Mouse (Mus musculus) adrenal gland, adult (tissue): ENCODE data around the gene Mms22l.
A peak's percentile ranks its signal among the peaks of the same experiment; 100 is the strongest.
"Not testable (repeated sequence)": the region's sequence is repeated elsewhere in the genome, so short reads cannot be mapped to it uniquely, and the experiment has no call there.

Source experiments
- DNase-seq, 2 experiments: peaks; one replicate each; pipeline ENCODE4 v3.0.0; 2022 to 2023; ENCODE audit warnings: low spot score in 1 of 2; ENCODE audit not compliant: inconsistent age in 2 of 2

The Mms22l gene

DNA sequence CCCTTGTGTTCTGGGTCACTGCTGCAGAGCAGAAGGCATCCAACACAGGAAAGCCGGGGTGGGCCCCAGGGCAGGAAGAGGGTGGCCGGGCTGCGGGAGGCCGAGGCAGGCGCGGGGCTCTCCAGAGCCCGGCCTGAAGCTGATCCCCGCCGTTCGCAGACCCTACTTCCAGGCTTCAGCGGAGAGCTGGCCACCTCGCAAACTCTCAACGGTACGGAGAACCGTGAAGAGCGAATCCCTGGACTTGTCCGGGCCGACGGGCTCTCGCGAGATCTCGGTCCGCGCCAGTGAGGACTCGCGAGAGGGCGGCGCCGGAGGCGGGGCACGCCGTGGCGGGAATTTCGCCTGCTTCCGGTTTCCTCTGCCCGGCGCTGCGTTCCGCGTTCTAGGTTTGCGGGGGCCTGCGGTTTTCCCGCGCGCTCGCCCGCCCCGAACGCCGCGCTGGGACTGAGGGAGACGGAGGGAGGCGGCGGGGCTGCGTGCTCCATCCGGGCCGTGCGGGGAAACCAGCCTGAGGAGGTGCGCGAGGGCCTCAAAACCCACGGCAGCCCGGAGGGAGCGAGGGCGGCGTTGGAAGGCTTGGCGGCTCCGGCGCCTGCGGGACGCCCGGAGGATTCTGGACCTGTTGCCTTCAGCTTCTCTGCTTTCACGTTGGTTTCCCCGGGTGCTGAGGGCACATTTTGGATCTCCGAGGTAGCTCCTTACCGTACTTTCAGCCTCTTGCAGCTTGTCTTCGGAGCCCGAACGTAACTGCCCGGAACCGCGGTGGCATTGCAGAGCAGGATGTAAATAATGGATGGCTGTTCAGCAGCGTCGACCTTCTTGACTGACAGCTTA, at the start of gene Mms22l:
TSS of gene Mms22l (plus strand) at position 336 of the 837 bp plus-strand sequence.
- peak; percentile 93 to 97 for DNase-seq

DNA sequence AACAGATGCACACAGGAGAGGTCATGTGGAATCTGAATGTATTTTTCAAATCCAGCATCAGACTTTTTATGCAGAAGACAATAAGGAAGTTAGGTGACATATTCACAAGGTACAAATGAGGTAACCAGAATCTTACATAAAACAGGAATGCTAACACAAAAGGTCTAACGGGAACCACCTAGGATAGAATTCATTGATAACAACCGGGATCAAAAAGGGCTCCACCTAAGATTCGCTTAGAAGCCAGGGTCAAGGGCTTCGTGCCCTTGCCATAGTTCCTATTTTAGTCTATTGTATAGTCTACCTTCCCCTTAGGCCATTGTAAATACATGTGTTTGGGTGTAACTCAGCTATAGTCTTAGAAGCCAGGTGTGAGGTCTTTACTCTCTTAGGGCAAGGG, 12.2 kb upstream of the Mms22l start:
- not testable (repeated sequence) for DNase-seq

DNA sequence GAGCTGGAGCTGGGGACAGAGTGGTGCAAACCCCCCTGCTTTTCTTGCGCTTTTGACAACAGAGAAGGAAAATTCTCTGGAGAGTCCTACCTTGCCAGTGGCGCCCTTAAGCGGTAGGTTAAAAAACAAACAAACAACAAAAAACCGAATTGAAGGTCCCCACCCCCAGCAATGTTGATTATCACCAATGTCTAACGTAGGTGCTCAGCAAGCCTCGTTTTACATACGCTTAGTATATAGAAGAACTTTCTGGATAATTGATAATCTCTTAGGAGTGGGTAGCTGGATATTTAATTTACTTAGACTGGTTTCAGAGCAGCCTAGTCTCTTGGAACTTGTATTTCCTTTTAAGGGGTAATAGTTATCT, 685 bp downstream of the Mms22l start:
- no peak for DNase-seq

DNA sequence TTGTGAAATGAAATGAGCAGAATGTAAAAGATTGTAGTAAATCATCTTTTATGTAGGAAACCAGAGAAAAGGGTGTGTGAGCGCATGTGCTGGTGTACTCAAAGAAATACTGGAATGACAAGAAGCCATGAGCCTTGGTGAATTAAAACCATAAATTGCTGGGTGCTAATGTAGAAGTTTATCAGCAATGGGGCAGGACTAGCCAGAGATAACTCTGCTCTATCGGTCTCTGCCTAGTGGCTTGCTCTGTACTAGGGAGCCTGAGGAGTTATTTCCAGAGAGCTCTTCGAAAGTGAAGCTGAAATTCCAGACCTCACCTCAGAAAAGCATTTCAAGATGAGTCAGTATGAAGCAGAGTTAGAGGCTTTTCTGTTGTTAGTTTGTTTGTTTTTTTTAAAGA, 12.9 kb downstream of the Mms22l start:
- no peak for DNase-seq

DNA sequence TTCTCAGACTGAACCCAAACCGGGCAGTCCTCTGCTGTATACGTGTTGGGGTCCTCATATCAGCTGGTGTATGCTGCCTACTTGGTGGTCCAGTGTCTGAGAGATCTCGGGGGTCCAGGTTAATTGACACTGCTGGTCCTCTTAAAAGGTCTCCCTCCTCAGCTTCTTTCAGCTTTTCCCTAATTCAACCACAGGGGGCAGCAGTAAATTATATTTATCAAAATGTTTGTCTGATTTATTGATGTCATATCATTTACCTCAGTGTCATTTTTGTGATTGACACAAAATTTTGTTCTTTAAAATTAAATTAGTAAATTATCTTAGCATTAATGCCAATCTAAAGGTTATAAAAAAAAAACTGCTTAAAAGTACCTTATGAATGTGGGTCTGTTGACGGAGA, 40.7 kb downstream of the Mms22l start:
- DNase-seq, result no peak

DNA sequence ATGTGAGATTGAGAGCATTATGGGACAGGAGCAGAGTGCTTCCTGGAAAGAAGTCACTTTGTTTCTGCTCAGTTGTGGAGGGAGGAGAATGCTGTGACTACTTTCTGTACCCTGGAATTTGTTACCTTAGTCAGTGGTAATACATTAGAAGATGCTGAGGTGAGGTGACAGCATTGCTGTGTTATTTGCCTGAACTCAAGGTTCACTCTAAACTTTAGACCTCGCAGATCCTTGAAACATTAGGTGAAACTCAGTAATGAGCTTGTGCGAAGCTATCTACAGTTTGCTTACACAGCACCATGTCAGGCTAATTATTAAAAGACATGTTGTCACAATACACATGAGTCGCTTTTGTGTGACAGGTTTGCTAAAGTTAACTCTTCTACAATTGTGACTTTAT, 47.2 kb downstream of the Mms22l start:
- no peak for DNase-seq

DNA sequence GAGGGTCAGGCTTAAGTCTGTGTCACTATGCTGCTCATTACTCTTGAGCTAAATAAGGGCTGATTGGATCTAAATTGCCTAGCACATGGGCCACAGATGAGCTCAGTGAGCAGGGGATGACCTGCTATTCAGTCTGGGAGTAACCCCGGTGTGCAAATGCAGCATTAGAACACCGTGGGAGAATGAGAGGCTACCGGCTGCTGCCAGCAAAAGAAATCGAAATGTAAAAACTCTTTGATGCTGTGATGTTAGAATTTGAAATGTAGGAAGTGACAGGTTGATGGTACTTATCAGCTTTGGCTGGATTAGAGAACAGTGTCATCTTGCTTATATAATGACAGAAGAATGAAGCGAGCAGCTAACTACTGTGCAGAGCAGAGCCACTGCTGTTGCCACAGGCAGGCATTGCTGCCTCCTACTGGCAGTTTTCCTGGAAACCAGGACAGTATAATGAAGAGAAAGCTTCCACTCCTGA, 48.5 kb downstream of the Mms22l start:
- DNase-seq, result peak; percentile 22 to 67

DNA sequence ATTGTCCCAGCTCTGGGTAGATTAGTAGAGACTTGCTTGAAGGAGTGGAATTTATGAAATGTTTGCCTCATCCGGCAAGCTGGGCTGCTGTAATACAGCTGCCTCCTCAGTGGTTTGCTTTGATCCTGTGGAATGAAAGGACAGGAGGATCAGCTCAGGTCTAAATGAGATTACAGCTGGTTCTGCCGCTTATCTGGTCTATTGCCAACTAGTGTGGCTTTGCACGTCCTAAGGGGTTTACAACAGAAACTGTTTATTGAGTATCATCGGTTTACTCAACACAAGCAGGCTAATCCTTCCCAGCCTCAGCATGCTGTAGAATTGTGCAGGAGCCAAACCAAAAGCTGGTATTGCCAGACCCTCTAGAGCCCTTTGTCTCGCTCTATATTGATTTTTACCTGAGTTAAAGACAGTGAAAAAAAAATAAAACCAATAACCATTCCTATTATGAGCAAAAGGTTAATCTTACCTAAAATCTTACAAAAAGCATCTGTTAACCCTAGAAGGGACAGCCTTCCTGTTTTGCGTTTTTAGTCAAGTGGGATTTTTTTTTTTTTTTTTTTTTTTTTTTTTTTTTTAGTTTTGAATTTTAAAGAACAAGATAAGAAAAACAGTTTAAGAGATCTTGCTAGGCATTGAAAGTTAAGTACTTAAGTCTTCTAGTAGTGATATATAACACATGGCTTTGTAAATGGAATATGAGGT, 60.0 kb downstream of the Mms22l start:
- no peak for DNase-seq

DNA sequence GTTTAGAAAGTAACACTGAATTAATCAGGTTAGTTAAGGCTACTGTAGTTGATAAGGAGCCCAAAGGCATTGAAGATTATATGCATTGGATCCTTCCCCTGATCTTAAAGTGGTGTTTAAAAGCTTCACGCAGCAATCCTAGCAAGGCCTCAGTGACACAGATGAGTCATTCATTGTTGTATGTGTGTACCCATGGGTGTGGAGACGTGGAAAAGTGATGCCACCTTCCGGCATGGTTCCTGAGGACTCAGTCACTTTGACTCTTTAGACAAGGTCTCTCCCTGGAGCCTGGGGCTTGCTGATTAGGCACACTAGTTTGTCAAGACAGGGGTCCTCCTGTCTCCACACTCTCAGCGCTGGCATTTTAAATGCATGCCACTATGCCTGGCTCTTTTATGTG, 60.9 kb downstream of the Mms22l start:
- no peak for DNase-seq

DNA sequence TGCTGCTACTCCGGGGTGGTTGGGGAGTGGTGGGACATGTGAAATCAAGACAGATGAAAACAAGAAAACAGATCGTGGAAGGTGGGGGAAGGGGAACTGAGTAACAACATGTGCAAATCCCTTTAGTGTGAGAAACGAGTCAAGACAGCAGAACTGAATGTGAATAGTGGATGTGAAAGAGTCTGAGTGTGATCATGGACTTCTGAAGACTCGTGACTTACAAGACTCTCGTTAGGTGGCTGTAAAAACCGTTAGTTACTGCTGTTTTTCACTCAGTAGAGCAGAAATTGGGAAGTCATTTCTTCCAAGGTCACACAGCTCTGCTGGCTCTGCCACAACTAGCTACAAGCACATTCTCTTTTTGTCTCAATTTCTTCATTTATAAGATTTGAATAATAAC, 71.8 kb downstream of the Mms22l start:
- DNase-seq, result no peak

DNA sequence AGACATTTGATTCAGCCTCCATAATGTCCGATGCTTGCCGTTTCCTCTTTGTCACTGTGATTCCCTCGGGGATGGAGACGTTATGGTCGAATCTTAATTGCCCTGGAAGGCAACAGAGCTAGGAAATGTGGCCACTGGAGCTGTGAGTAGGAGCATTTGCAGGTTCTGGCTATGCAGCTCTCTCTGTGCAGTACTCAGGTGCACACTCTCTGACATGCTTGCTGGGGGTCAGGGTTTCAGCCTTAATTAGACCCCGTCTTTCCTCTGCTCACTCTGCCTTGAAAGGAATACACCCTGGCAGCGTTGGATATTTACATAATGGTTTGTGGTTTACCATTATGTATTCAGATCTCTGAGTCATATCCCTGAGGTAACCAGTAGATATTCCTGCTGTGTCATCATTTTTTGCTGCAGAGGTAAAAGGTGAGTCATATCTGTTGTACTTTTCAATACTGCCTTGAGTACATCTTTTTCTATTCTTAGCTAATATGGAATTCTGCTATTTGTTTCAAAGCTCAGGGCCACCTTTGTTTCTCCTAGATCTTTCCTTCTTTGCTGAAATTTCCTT, 72.8 kb downstream of the Mms22l start:
- DNase-seq, result no peak

DNA sequence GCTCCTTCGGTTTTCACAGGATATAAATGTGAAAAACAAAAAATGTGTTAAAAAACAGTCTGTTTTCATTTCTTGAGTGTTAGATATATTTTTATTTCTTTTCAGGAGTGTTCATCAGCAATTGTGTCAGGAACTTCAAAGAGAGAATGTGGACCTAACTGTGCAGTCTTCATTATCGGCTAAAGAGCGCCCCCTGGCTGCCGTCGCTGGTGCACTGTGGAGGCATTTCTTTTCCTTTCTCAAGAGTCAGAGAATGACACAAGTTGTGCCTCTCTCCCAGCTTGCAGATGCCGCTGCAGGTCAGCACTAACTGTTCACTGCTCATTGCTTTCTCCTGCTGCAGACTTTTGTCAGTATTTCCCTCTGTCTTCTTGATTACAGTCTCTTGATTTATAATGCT, 78.0 kb downstream of the Mms22l start:
- DNase-seq, result peak; percentile 59 to 91

DNA sequence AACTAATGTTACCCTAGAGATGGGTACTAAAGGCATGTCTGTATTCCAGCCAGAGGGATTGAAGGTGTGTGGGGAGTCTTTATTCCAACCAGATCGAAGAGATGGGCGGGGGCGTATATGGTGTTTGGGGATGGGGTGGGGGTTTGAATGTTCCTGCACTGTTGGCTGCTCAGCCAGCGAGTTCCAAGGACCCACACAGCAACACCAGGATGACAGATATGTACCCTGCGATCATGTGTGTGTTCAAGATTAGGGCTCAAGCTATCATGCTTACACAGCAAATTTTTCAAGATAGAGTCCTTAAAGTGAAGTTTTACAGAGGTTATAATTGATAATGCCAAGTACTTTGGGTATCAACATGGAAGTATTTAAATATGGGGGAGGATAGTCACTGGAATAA, 81.3 kb downstream of the Mms22l start:
- no peak for DNase-seq

DNA sequence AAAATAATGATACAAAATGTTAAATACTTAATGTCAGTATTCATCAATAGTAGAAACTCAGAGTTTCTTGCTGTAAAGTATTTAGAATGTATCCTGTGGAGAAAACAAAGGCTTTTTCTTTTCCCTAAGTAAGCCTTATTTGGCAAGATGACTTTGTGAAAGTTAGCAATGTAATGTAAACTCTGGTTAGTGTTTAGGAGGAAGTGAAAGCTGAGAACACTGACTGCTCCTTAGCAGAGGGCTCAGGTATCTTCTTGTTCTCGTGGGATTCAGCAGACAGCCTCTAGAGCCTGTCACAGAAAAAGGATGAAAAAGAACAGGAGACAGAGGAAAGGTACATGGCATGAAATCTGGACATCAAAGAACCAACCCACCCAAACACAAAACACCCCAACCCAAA, 86.0 kb downstream of the Mms22l start:
- DNase-seq, result no peak

DNA sequence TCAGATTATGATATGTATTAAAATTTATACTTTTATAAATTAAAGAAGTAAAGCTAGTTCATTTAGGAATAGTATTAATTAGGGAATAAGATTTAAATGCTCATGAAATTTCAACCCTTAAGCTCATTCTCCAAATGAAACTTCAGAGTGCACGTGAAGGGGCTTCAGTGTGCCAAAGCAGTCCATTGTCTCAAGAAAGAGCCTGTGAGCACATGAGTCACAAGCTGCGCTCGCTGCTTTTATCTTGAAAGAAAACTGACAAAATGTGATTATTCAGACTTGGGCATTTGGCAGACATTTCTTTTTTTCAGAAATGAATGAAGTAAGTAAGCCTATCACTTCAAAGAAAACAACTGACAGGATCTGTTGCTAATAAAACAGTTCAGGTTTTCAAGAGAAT, 87.7 kb downstream of the Mms22l start:
- DNase-seq, result no peak

DNA sequence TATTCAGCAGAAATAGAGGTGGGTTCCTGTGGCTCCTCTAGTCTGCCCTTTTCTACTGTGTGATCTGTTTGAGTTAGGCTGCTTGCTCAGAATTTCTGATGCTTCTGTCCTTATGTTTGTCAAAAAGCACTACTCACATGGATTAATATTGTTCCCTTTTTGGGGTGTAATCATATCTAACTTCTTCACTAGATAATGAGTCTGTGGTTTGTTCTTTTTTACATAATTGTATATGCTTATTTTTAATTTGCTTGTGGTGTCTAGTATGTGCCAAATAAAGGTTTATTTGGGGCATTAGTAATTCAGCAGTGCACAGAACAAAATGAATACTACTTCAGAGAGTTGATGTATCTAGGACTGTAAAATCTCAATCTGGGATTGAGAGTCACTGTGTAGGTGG, 98.6 kb downstream of the Mms22l start:
- no peak for DNase-seq

DNA sequence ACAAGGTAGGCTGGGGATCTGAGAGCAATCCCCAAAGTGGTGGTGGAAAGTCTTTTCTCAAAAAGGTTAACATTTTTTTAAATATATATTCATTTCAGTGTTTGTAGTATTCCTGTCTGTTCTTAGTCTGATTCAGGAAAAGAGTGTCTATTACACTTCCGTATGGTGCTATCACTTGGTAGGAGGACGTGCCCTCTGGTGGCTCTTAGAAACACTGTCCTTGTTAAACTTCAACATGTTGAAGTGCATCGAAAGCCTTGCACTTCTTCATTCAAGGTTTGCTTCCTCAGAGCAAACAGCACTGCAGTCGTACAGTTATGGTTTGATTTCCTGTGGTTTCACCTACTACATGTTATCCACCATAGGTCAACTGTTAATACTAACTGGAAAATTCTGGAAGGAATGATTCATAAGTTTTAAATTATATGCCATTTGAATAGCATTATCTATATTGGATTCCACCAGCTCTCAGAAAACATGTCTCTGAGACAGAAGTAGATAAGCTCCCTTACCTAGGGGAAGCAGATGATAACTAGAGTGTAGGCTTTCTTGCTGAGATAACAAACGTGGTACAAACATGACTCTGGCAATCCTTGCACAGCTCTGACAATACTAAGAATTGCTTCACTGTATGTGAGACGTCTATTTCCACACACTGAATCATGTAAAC, 100.8 kb downstream of the Mms22l start:
- DNase-seq, result no peak

DNA sequence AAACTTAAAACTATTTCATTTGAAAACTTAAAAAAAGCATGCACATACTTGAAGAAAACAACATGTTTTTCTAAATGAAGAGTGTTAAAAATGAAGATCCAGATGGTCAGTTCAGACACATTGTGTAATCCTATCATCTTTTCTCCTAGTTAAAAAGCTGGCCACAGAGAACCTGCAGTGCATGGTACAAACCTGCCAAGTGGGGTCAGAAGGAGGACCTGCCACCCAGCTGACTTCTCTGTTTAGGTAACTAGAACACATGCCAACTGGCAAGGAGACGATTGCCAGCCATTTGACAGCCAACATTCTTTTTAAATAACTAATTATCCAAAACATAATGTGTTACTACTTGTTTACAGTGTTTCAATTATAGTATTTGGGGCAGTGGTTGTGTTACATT, 102.4 kb downstream of the Mms22l start:
- DNase-seq, result no peak

DNA sequence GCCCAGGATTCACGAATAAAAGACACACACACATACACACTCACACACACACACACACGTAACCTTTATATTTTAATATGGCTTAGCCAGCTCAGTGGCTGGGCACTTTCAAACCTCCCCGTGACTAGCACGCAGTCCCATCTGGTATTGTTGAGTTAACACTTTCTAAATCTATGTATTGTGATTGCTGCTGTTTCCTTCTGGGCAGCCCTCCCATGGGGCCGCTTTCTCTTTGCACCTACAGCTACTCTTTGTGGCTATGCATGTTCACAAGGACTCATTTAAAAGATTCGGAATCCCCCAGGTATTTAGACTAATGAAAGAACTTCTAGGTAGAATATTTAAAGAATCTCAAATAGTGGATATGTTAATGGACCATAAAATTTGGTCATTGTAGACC, 105.5 kb downstream of the Mms22l start:
- DNase-seq, result no peak

DNA sequence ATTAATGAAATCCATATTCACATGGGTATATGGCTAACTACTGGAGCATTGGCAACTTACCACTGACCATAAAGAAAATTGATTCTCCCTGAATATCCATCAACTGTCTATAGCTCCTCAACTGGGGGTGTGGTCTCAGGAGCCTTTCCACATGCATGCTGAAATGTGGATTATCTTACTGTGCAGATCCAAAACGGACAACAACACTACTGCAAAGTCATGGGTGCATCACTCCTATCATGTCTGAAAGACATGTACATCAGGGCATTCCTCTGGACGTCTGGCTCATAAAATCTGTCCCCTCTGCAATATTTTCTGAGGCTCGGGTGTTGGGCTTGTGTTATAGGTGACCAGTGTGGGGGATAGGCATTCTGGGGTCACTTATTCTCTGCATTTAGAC, 112.8 kb downstream of the Mms22l start:
- DNase-seq, result no peak

DNA sequence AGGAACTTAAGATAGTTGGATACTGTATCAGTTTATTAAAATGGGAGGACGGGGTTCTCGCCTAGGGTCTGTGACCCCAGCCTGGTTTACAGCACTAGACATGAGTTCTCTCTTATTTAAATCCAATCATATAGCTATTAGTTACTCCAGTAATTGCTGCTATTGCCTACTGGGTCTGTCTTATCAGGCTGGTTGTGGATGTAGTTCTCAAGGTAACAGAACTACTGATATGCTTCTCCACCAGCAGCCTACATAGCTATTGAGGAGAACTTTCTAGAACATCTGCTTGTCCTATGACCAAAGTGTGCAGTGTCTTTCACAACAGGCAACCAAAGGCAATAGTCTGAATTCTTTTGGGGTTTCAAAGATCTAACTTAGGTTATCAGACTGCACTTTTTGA, 113.3 kb downstream of the Mms22l start:
- no peak for DNase-seq

DNA sequence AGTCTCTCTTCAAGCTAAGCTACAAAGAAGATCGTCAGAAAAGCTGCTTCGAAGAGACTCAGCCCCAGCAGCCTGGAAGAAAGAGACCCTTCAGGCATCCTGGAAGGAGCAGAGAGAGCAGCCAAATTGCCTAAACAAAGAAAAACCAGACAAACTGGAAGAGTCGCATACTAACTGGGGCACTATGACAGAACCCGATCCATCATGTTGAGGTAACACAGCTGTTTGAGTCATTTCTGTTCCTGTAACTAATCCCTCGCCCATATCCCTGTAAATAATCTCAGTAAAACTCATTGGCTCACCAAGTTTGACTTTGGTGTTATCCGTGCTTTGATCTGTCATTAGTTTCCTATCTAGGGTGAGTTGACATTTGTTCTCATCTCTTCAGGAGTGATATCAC, 123.8 kb downstream of the Mms22l start:
- no peak for DNase-seq
